Mouse (Mus musculus): ENCODE measurements around the gene Mfsd4b1.

Mfsd4b1 gene

DNA sequence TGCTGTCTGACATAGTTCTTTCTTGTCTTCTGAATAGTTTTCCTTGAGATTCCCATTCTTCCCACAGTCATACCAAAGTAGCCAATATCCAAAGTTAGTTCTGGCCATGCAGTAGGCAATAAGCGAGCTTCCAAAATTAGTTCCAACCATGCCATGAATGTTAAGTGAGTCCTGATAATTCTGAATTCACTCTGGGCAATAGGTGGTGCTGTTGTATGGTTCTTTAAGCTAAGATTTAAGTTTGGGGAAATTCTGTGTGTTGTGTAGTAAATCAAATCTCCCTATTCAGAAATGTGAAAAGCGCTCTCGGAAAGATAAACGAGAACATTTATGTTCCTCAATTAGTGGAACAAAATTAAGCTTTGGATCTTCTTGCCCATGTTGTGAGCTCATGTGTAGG is 66.8 kb downstream of the Mfsd4b1 start:
- peak in 1 of 2 experiments; percentile 15 for DNase-seq

DNA sequence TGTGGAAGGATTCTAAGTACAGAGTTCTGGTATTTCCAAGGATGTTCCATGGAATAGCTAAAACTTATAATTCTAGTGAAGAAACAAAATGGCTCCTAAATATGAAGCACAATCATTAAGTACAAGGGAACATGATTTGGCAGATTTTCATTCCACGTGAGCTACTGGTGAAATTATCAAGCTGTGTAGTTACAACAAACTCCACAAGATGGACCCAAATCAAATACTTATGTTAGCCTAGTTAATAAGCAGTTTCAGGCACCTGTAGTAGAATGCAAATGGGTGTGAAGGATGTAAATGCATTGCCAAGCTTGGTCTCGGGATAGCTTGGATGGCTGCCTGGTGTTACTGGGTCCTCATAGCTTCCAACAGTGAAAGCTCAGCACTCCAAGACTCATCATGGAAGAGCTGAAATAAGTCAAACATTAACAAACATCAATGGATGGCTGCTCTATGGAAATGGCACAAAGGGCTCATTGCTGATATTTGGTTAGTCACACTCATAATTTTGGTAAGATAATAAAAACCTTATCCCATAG is 68.7 kb downstream of the Mfsd4b1 start:
- DNase-seq, result peak; percentile 7 to 9

DNA sequence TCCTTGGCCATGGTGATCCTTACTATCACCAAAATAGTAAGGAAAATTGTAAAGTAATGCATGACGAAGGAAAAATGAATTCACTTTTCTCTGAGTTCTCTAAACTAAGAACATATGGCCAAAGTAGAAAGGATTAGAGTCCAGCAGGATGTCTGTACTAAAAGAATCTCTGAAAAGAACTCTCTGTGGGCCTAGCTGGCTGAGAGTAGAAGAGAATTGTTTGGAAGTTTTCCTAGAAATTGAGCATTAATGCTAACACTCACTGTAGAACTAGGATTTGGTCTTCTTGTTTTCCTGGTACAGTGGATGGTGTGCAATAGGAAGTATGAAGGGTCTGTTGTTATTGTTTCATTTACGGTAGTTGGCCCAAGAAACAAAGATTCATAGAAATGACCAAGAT is 69.9 kb downstream of the Mfsd4b1 start:
- DNase-seq, result no peak

Measured in cerebellum, postnatal 14 days (tissue).